Mouse (Mus musculus): ENCODE data around the gene Uqcc2. TPM values are rescaled to one million over a fixed set of nuclear protein-coding genes. Genes with fewer than 3 reads are reported as not detected.

The Uqcc2 gene
- total RNA-seq (2021), result 100 to 1,000 TPM; 242 to 270 TPM
- long read RNA-seq, experiment 1, transcript Uqcc2-201 (4 exons, 500 nt), result major isoform, 59 of 63 reads
- long read RNA-seq, experiment 1, partial matches to known transcripts, result 1 of 63 reads
- long read RNA-seq, experiment 1, other reads (novel, unspliced or antisense), result 3 of 63 reads
- long read RNA-seq, experiment 2, transcript Uqcc2-201 (4 exons, 500 nt), result major isoform, 58 of 59 reads
- long read RNA-seq, experiment 2, partial matches to known transcripts, result 1 of 59 reads
- long read RNA-seq, experiment 2, other reads (novel, unspliced or antisense), result 0 of 59 reads

- peak; percentile 95 to 96 for DNase-seq (ENCODE audit: low spot score in 2 of 2)
Measured at GRCm38 (mm10) chr17:27133551-27134141, at the start of gene Uqcc2. Gene Uqcc2 (minus strand): TSS chr17:27133916.

- no peak for DNase-seq (ENCODE audit: low spot score in 2 of 2)
Measured at GRCm38 (mm10) chr17:27182401-27182800, 48.7 kb upstream of the Uqcc2 start.

- DNase-seq (ENCODE audit: low spot score in 2 of 2), result no peak
Measured at GRCm38 (mm10) chr17:27181666-27182065, 48.0 kb upstream of the Uqcc2 start.

- DNase-seq (ENCODE audit: low spot score in 2 of 2), result no peak
Measured at GRCm38 (mm10) chr17:27179681-27180280, 46.1 kb upstream of the Uqcc2 start.

GRCm38 (mm10) chr17:27178427-27179177, 44.9 kb upstream of the Uqcc2 start:
- no peak for DNase-seq (ENCODE audit: low spot score in 2 of 2)

GRCm38 (mm10) chr17:27178019-27178418, 44.3 kb upstream of the Uqcc2 start:
- no peak for DNase-seq (ENCODE audit: low spot score in 2 of 2)

GRCm38 (mm10) chr17:27176754-27177153, 43.0 kb upstream of the Uqcc2 start:
- no peak for DNase-seq (ENCODE audit: low spot score in 2 of 2)

- DNase-seq (ENCODE audit: low spot score in 2 of 2), result no peak
Measured at GRCm38 (mm10) chr17:27176287-27176686, 42.6 kb upstream of the Uqcc2 start.

GRCm38 (mm10) chr17:27175196-27175874, 41.6 kb upstream of the Uqcc2 start:
- DNase-seq (ENCODE audit: low spot score in 2 of 2), result no peak

- DNase-seq (ENCODE audit: low spot score in 2 of 2), result no peak
Measured at GRCm38 (mm10) chr17:27173715-27174114, 40.0 kb upstream of the Uqcc2 start.

GRCm38 (mm10) chr17:27172459-27172858, 38.7 kb upstream of the Uqcc2 start:
- DNase-seq (ENCODE audit: low spot score in 2 of 2), result no peak

- DNase-seq (ENCODE audit: low spot score in 2 of 2), result no peak
Measured at GRCm38 (mm10) chr17:27171121-27171520, 37.4 kb upstream of the Uqcc2 start.

GRCm38 (mm10) chr17:27169952-27170695, 36.4 kb upstream of the Uqcc2 start:
- no peak for DNase-seq (ENCODE audit: low spot score in 2 of 2)

GRCm38 (mm10) chr17:27168569-27168968, 34.9 kb upstream of the Uqcc2 start:
- no peak for DNase-seq (ENCODE audit: low spot score in 2 of 2)

- no peak for DNase-seq (ENCODE audit: low spot score in 2 of 2)
Measured at GRCm38 (mm10) chr17:27167545-27167944, 33.8 kb upstream of the Uqcc2 start, which contains the start of gene Ip6k3. Gene Ip6k3 (minus strand): TSS chr17:27167795.

GRCm38 (mm10) chr17:27166901-27167300, 33.2 kb upstream of the Uqcc2 start:
- no peak for DNase-seq (ENCODE audit: low spot score in 2 of 2)

- DNase-seq (ENCODE audit: low spot score in 2 of 2), result peak; percentile 64 to 71
Measured at GRCm38 (mm10) chr17:27165054-27165773, 31.5 kb upstream of the Uqcc2 start.

GRCm38 (mm10) chr17:27160905-27161304, 27.2 kb upstream of the Uqcc2 start:
- no peak for DNase-seq (ENCODE audit: low spot score in 2 of 2)

- DNase-seq (ENCODE audit: low spot score in 2 of 2), result no peak
Measured at GRCm38 (mm10) chr17:27159169-27159568, 25.5 kb upstream of the Uqcc2 start.

GRCm38 (mm10) chr17:27158439-27158838, 24.7 kb upstream of the Uqcc2 start:
- no peak for DNase-seq (ENCODE audit: low spot score in 2 of 2)

Data from left cerebral cortex, adult 18-20 months (tissue).